8 mouse cellular contexts compared by ENCODE assay signal in the genomic region with DNA sequence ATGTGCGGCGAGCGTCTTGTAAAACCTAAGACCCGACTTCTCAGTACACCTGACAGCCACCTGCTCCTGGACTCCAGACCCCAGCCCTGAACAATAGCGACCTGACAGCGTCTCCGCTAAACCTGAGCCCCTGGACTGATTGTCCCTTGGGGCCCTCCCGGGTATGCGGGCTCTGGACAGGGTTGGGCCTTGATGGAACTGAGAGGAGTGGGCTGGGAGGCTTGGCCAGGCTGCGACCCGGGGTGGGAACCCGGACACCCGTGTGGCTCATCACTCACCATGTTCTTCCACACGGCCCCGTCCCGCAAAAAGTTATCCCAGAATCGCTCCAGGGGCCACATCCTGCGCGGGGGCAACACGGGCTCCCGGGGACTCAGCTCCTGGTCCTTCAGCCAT. TPM values are rescaled to one million over a fixed set of nuclear protein-coding genes. Genes with fewer than 3 reads are reported as not detected.
DNase-seq lines count a peak whose midpoint lies in the region; ATAC-seq and TF ChIP-seq lines count a peak whose summit lies in the region.

No protein-coding gene starts in this region.

- peak overlapping the region; percentile 51; the same call in 1 of the 2 replicates for H3K27ac ChIP-seq in spleen, adult 2 months (ENCODE audit: insufficient read depth, low read length)
- peak overlapping the region; percentile 86 for H3K27ac ChIP-seq in limb, embryonic 10.5 days
- peak overlapping the region; percentile 81 for H3K27ac ChIP-seq in neural tube, embryonic 15.5 days (replicated peaks)

- no peaks in the 10 kb centered on the region for H3K27me3 ChIP-seq in spleen, adult 2 months (ENCODE audit: control insufficient read depth, insufficient read depth, low read length)
- H3K27me3 ChIP-seq in limb, embryonic 10.5 days (ENCODE audit: low read depth, poor library complexity, severe bottlenecking): no peaks in the 10 kb centered on the region
- H3K27me3 ChIP-seq in neural tube, embryonic 15.5 days (replicated peaks): no peaks in the 10 kb centered on the region

- H3K36me3 ChIP-seq in spleen, adult 2 months (ENCODE audit: control insufficient read depth, insufficient read depth, low read length): no peaks in the 10 kb centered on the region; the same call in 1 of the 2 replicates
- H3K36me3 ChIP-seq in limb, embryonic 10.5 days: peaks cover 26% of the 10 kb centered on the region
- H3K36me3 ChIP-seq in neural tube, embryonic 15.5 days: peaks cover 24% of the 10 kb centered on the region

- peak; percentile 11 to 19 for DNase-seq in frontal cortex, adult 2 months (ENCODE audit: extremely low spot score in 1 of 2, low spot score in 1 of 2)
- DNase-seq in frontal cortex, postnatal 36 days (ENCODE audit: low spot score in 2 of 2): no peak
- no peak for DNase-seq in spleen, adult 2 months (ENCODE audit: low read depth in 1 of 2, low spot score in 2 of 2)
- DNase-seq in spleen, postnatal 4 days (ENCODE audit: low spot score in 2 of 2): no peak
- DNase-seq in limb, embryonic 10.5 days (ENCODE audit: low spot score): no peak
- DNase-seq in urinary bladder, postnatal 10 days (ENCODE audit: low spot score): no peak
- DNase-seq in thymus, postnatal 36 days: no peak

- TF ChIP-seq POLR2A in spleen, adult 2 months (IDR thresholded peaks at IDR 0.05; ENCODE audit: low read depth, low read length): no peak

- WGBS in spleen, adult 2 months: 1% methylated on average over 21 of the region's 21 CpGs
- WGBS in limb, embryonic 10.5 days: under 1% methylated on average over 21 of the region's 21 CpGs
- under 1% methylated on average over 21 of the region's 21 CpGs for WGBS in neural tube, embryonic 15.5 days

- peak overlapping the region; percentile 80 for H3K4me2 ChIP-seq in neural tube, embryonic 15.5 days

- H3K9me3 ChIP-seq in limb, embryonic 10.5 days (replicated peaks): no peaks in the 10 kb centered on the region
- H3K9me3 ChIP-seq in neural tube, embryonic 15.5 days (replicated peaks): no peaks in the 10 kb centered on the region

- H3K9ac ChIP-seq in neural tube, embryonic 15.5 days (replicated peaks): peak overlapping the region; percentile 93

- H3K4me1 ChIP-seq in spleen, adult 2 months (ENCODE audit: control insufficient read depth, insufficient read depth, insufficient read length): no peaks in the 10 kb centered on the region; the same call in 1 of the 2 replicates
- H3K4me1 ChIP-seq in limb, embryonic 10.5 days: peaks cover 10% of the 10 kb centered on the region
- H3K4me1 ChIP-seq in neural tube, embryonic 15.5 days: peaks cover 20% of the 10 kb centered on the region

- TF ChIP-seq CTCF in spleen, adult 2 months (IDR thresholded peaks at IDR 0.05; ENCODE audit: extremely low read depth, insufficient read depth, insufficient read length, insufficient replicate concordance): no peak

- H3K4me3 ChIP-seq in spleen, adult 2 months (ENCODE audit: extremely low read depth, insufficient read depth, insufficient read length): peak overlapping the region; percentile 81
- H3K4me3 ChIP-seq in limb, embryonic 10.5 days: peak overlapping the region; percentile 85
- H3K4me3 ChIP-seq in neural tube, embryonic 15.5 days (replicated peaks): peak overlapping the region; percentile 99

- peak; percentile 76 for ATAC-seq in neural tube, embryonic 15.5 days (ENCODE audit: low FRiP score)

RNA-seq across cellular contexts. Expression of gene Ndufb6, which starts 0.3 kb away (rescaled TPM):
- 164 and 166 TPM in 2 replicates for polyA plus RNA-seq in frontal cortex, adult 2 months (2012; rRNA removed)
- 27.5 and 32.9 TPM in 2 replicates for polyA plus RNA-seq in spleen, adult 2 months (2012; rRNA removed)
- 321 and 322 TPM in 2 replicates for polyA plus RNA-seq in limb, embryonic 10.5 days (2016; fragmentation: Nextera tagmentation; extraction: Ambion mirVana)
- polyA plus RNA-seq in neural tube, embryonic 15.5 days (2015; fragmentation: Nextera tagmentation; extraction: Ambion mirVana): 380 and 437 TPM in 2 replicates

RNA-seq across cellular contexts. Expression of gene Topors, which starts 9.2 kb away (rescaled TPM):
- polyA plus RNA-seq in frontal cortex, adult 2 months (2012; rRNA removed): 11.1 and 12.3 TPM in 2 replicates
- 2.5 and 3.3 TPM in 2 replicates for polyA plus RNA-seq in spleen, adult 2 months (2012; rRNA removed)
- 46.7 and 54.3 TPM in 2 replicates for polyA plus RNA-seq in limb, embryonic 10.5 days (2016; fragmentation: Nextera tagmentation; extraction: Ambion mirVana)
- polyA plus RNA-seq in neural tube, embryonic 15.5 days (2015; fragmentation: Nextera tagmentation; extraction: Ambion mirVana): 30.0 and 32.4 TPM in 2 replicates

RNA-seq across cellular contexts. Expression of gene Smim27, which starts 9.5 kb away (rescaled TPM):
- 6.1 and 6.9 TPM in 2 replicates for polyA plus RNA-seq in frontal cortex, adult 2 months (2012; rRNA removed)
- 13.1 and 13.9 TPM in 2 replicates for polyA plus RNA-seq in spleen, adult 2 months (2012; rRNA removed)
- polyA plus RNA-seq in limb, embryonic 10.5 days (2016; fragmentation: Nextera tagmentation; extraction: Ambion mirVana): 15.6 and 21.5 TPM in 2 replicates
- 18.6 and 18.9 TPM in 2 replicates for polyA plus RNA-seq in neural tube, embryonic 15.5 days (2015; fragmentation: Nextera tagmentation; extraction: Ambion mirVana)

RNA-seq across cellular contexts. Expression of gene Ddx58, which starts 39.2 kb away (rescaled TPM):
- 5.8 and 6.0 TPM in 2 replicates for polyA plus RNA-seq in frontal cortex, adult 2 months (2012; rRNA removed)
- 22.2 and 23.2 TPM in 2 replicates for polyA plus RNA-seq in spleen, adult 2 months (2012; rRNA removed)
- 2.0 and 3.7 TPM in 2 replicates for polyA plus RNA-seq in limb, embryonic 10.5 days (2016; fragmentation: Nextera tagmentation; extraction: Ambion mirVana)
- polyA plus RNA-seq in neural tube, embryonic 15.5 days (2015; fragmentation: Nextera tagmentation; extraction: Ambion mirVana): 4.5 and 8.9 TPM in 2 replicates

Comparison
In these comparisons a context has a peak if more than half of its experiments do, and no peak if none do; other contexts are left out.
1. DNase-seq: peak in frontal cortex, adult 2 months (2 of 2); none in frontal cortex, postnatal 36 days (0 of 2), spleen, adult 2 months (0 of 2), spleen, postnatal 4 days (0 of 2), limb, embryonic 10.5 days (single experiment), urinary bladder, postnatal 10 days (single experiment) and thymus, postnatal 36 days (0 of 2).
2. Peak in every context shown above with its lines, with median percentiles within 50 percentile points of each other: H3K27ac ChIP-seq and H3K4me3 ChIP-seq.